Mouse (Mus musculus): ENCODE data around the gene Camk2n1.

The Camk2n1 gene

GRCm38 (mm10) chr4:138447827-138448602 is 6.1 kb upstream of the Camk2n1 start:
- no peak for DNase-seq

- no peak for DNase-seq
Observed at GRCm38 (mm10) chr4:138448872-138449615, 5.1 kb upstream of the Camk2n1 start.

- no peak for DNase-seq
Observed at GRCm38 (mm10) chr4:138449636-138450314, 4.3 kb upstream of the Camk2n1 start.

GRCm38 (mm10) chr4:138452306-138453096 is 1.6 kb upstream of the Camk2n1 start:
- no peak for DNase-seq

- no peak for DNase-seq
Observed at GRCm38 (mm10) chr4:138453097-138453752, 889 bp upstream of the Camk2n1 start.

GRCm38 (mm10) chr4:138454571-138455140 is 542 bp downstream of the Camk2n1 start:
- peak; percentile 75 for DNase-seq

- peak; percentile 40 for DNase-seq
Observed at GRCm38 (mm10) chr4:138455141-138455955, 1.2 kb downstream of the Camk2n1 start.

- DNase-seq = peak; percentile 39
Observed at GRCm38 (mm10) chr4:138455956-138456341, 1.8 kb downstream of the Camk2n1 start.

- DNase-seq = no peak
Observed at GRCm38 (mm10) chr4:138456536-138456935, 2.4 kb downstream of the Camk2n1 start.

GRCm38 (mm10) chr4:138457091-138457490 is 3.0 kb downstream of the Camk2n1 start:
- DNase-seq = no peak

GRCm38 (mm10) chr4:138458171-138458570 is 4.1 kb downstream of the Camk2n1 start:
- no peak for DNase-seq

- no peak for DNase-seq
Observed at GRCm38 (mm10) chr4:138458735-138459440, 4.8 kb downstream of the Camk2n1 start.

- no peak for DNase-seq
Observed at GRCm38 (mm10) chr4:138459775-138460174, 5.7 kb downstream of the Camk2n1 start.

- no peak for DNase-seq
Observed at GRCm38 (mm10) chr4:138460910-138461309, 6.8 kb downstream of the Camk2n1 start.

- DNase-seq = no peak
Observed at GRCm38 (mm10) chr4:138461471-138461870, 7.4 kb downstream of the Camk2n1 start.

GRCm38 (mm10) chr4:138462971-138463831 is 9.1 kb downstream of the Camk2n1 start:
- DNase-seq = no peak

- DNase-seq = peak; percentile 83
Observed at GRCm38 (mm10) chr4:138463832-138464487, 9.8 kb downstream of the Camk2n1 start.

- peak; percentile 68 for DNase-seq
Observed at GRCm38 (mm10) chr4:138464667-138465353, 10.7 kb downstream of the Camk2n1 start.

Data from lung, postnatal 14 days (tissue).